Mouse (Mus musculus) hindbrain, embryonic 14.5 days (tissue): Measurements from ENCODE around the gene Slc17a7. TPM values are rescaled to one million over a fixed set of nuclear protein-coding genes. Genes with fewer than 3 reads are reported as not detected.
A peak's percentile ranks its signal among the peaks of the same experiment; 100 is the strongest.

ENCODE experiments used
- ATAC-seq: fragments of 200-750 bp; cut with Nextera tagmentation; 2 replicates; pipeline ENCODE4 v1.8.0; 2017; ENCODE audit warnings: moderate number of reproducible peaks, mild to moderate bottlenecking, moderate TSS enrichment, moderate library complexity; ENCODE audit not compliant: low FRiP score
- DNase-seq: peaks from one replicate; pipeline ENCODE4 v3.0.0-alpha.2; 2015; ENCODE audit warnings: low spot score
- H3K27ac ChIP-seq: fragments of 300-500 bp; sonication (generic); 2 replicates; pipeline ENCODE4 v1.5.1; 2014; ENCODE audit warnings: mild to moderate bottlenecking, moderate library complexity
- H3K27me3 ChIP-seq: fragments of 300-500 bp; sonication (generic); 2 replicates; pipeline ENCODE4 v1.6.1; 2014; ENCODE audit warnings: mild to moderate bottlenecking, low read length, mixed read lengths; ENCODE audit not compliant: control insufficient read depth, insufficient read depth
- H3K36me3 ChIP-seq: fragments of 300-500 bp; sonication (generic); replicated peaks from 2 replicates; pipeline ENCODE4 v1.6.1; 2014; ENCODE audit not compliant: control insufficient read depth, insufficient read depth
- H3K4me1 ChIP-seq: fragments of 300-500 bp; sonication (generic); replicated peaks from 2 replicates; pipeline ENCODE4 v1.6.1; 2014; ENCODE audit warnings: antibody characterized with exemption, low read length, mixed read lengths; ENCODE audit not compliant: control insufficient read depth, insufficient read depth
- H3K4me2 ChIP-seq: fragments of 300-500 bp; sonication (generic); replicated peaks from 2 replicates; pipeline ENCODE4 v1.6.1; 2014; ENCODE audit warnings: mild to moderate bottlenecking, moderate library complexity
- H3K4me3 ChIP-seq: fragments of 300-500 bp; sonication (generic); replicated peaks from 2 replicates; pipeline ENCODE4 v1.5.1; 2014; ENCODE audit warnings: mild to moderate bottlenecking, low read length
- H3K9ac ChIP-seq: fragments of 300-500 bp; sonication (generic); 2 replicates; pipeline ENCODE4 v1.6.1; 2014
- H3K9me3 ChIP-seq: fragments of 300-500 bp; sonication (generic); 2 replicates; pipeline ENCODE4 v1.6.1; 2016; ENCODE audit warnings: low read length; ENCODE audit not compliant: control insufficient read depth
- WGBS: fragments of 180-500 bp; shearing (Covaris S2); extraction: QIAGEN DNeasy Blood & Tissue Kit; methylation state at CpG from one replicate; pipeline ENCODE4 v1.1.7; 2014; 5-methylcytosine and 5-hydroxymethylcytosine counted together
- polyA plus RNA-seq: library from polyadenylated mRNA; unstranded; fragments of >200 nt; fragmentation: Nextera tagmentation; extraction: Ambion mirVana; gene quantifications from 2 replicates; pipeline ENCODE4 v1.2.1, GENCODE M21; 2014

The Slc17a7 gene
- polyA plus RNA-seq: 0.47 and 0.48 TPM in 2 replicates

- Histone ChIP-seq H3K4me3 (peak within 1 kb of the TSS; percentile 25), H3K4me1 (peaks cover 28% of the 10 kb centered on the region), H3K9ac (peak within 1 kb of the TSS; percentile 42), H3K36me3 (peaks cover 17% of the 10 kb centered on the region; the same call in 1 of the 2 replicates), H3K9me3 (no peaks in the 10 kb centered on the region), H3K27me3 (peaks cover 65% of the 10 kb centered on the region), H3K4me2 (peak within 1 kb of the TSS; percentile 54), H3K27ac (no peak within 1 kb of the TSS)
- WGBS: 3% methylated on average over 36 of the region's 41 CpGs
- DNase-seq: no peak
- ATAC-seq: no peak
These were observed at the start of gene Slc17a7 for GRCm38 (mm10) chr7:45163735-45164490. Gene Slc17a7 (plus strand): TSS chr7:45163949.

GRCm38 (mm10) chr7:45117566-45117965, 46.2 kb upstream of the Slc17a7 start:
- no peak for DNase-seq
- Histone ChIP-seq H3K36me3 (peaks cover 51% of the 10 kb centered on the region), H3K4me3 (no peak overlapping the region), H3K4me1 (no peaks in the 10 kb centered on the region), H3K27ac (no peak overlapping the region), H3K9me3 (no peaks in the 10 kb centered on the region), H3K9ac (no peak overlapping the region), H3K4me2 (no peak overlapping the region), H3K27me3 (no peaks in the 10 kb centered on the region)
- 80% methylated on average over 8 of the region's 8 CpGs for WGBS
- no peak for ATAC-seq

- H3K4me2 ChIP-seq: no peak overlapping the region
- no peak overlapping the region for H3K9ac ChIP-seq
- DNase-seq (no peak), ATAC-seq (no peak)
- no peak overlapping the region for H3K4me3 ChIP-seq
- H3K36me3 ChIP-seq: peaks cover 59% of the 10 kb centered on the region
- WGBS: 92% methylated on average over 6 of the region's 6 CpGs
- H3K27me3 ChIP-seq: no peaks in the 10 kb centered on the region
- H3K9me3 ChIP-seq: no peaks in the 10 kb centered on the region
- no peak overlapping the region for H3K27ac ChIP-seq
- peaks cover 5% of the 10 kb centered on the region for H3K4me1 ChIP-seq
These were observed 45.4 kb upstream of the Slc17a7 start for GRCm38 (mm10) chr7:45118336-45118735.

- Histone ChIP-seq H3K4me1 (peaks cover 10% of the 10 kb centered on the region), H3K36me3 (peaks cover 63% of the 10 kb centered on the region), H3K9ac (no peak overlapping the region), H3K27me3 (no peaks in the 10 kb centered on the region), H3K27ac (no peak overlapping the region), H3K9me3 (no peaks in the 10 kb centered on the region), H3K4me2 (no peak overlapping the region), H3K4me3 (no peak overlapping the region)
- WGBS: 82% methylated on average over 5 of the region's 5 CpGs
- DNase-seq: no peak
- ATAC-seq: no peak
These were observed 43.7 kb upstream of the Slc17a7 start for GRCm38 (mm10) chr7:45119780-45120709.

- no peak overlapping the region for H3K27ac ChIP-seq
- H3K9ac ChIP-seq: no peak overlapping the region
- no peaks in the 10 kb centered on the region for H3K27me3 ChIP-seq
- 77% methylated on average over 8 of the region's 8 CpGs for WGBS
- no peak for ATAC-seq
- H3K4me2 ChIP-seq: no peak overlapping the region
- DNase-seq: no peak
- H3K4me3 ChIP-seq: no peak overlapping the region
- peaks cover 14% of the 10 kb centered on the region for H3K4me1 ChIP-seq
- peaks cover 77% of the 10 kb centered on the region for H3K36me3 ChIP-seq
- H3K9me3 ChIP-seq: no peaks in the 10 kb centered on the region
These were observed 42.3 kb upstream of the Slc17a7 start for GRCm38 (mm10) chr7:45121404-45121803.

GRCm38 (mm10) chr7:45121966-45122365, 41.8 kb upstream of the Slc17a7 start:
- Histone ChIP-seq H3K36me3 (peaks cover 83% of the 10 kb centered on the region), H3K9me3 (no peaks in the 10 kb centered on the region), H3K4me1 (peaks cover 19% of the 10 kb centered on the region), H3K27ac (no peak overlapping the region), H3K9ac (no peak overlapping the region), H3K27me3 (no peaks in the 10 kb centered on the region), H3K4me3 (no peak overlapping the region), H3K4me2 (no peak overlapping the region)
- ATAC-seq (no peak), DNase-seq (no peak)

- Histone ChIP-seq H3K9me3 (no peaks in the 10 kb centered on the region), H3K36me3 (peaks cover 87% of the 10 kb centered on the region), H3K27me3 (no peaks in the 10 kb centered on the region), H3K4me3 (peak overlapping the region; percentile 92), H3K4me2 (peak overlapping the region; percentile 96), H3K4me1 (peaks cover 26% of the 10 kb centered on the region), H3K9ac (peak overlapping the region; percentile 98), H3K27ac (no peak overlapping the region)
- DNase-seq (no peak), ATAC-seq (no peak)
- 86% methylated on average over 15 of the region's 15 CpGs for WGBS
These were observed 41.1 kb upstream of the Slc17a7 start for GRCm38 (mm10) chr7:45122561-45123185.

- Histone ChIP-seq H3K27me3 (no peaks in the 10 kb centered on the region), H3K9me3 (no peaks in the 10 kb centered on the region), H3K4me2 (peak overlapping the region; percentile 96), H3K27ac (peak overlapping the region; percentile 91), H3K9ac (peak overlapping the region; percentile 98), H3K36me3 (peaks cover 81% of the 10 kb centered on the region), H3K4me3 (peak overlapping the region; percentile 92), H3K4me1 (peaks cover 27% of the 10 kb centered on the region)
- ATAC-seq (no peak), DNase-seq (no peak)
- 26% methylated on average over 12 of the region's 12 CpGs for WGBS
These were observed 40.6 kb upstream of the Slc17a7 start for GRCm38 (mm10) chr7:45123186-45123570.
